Comparison of ENCODE assay signal across 14 mouse cellular contexts in the genomic region with DNA sequence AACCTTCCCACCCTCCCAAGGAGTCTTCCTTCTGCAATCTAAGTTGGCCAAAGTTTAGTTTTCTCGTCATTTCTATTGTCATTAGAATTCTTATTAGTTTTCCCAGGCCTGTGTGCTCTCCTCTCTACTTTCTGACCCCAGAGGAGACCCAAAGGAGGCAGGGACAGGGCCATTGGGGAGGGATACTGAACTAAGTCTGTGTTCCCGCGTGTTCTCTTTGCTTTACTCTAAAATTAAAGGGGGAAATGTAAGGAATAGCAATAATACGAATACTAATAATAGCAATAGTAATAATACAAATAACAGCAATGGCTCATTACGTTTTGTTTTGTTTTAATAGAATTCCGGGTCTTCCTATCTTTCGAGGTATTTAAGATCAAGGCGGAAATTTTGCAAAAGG. TPM values are rescaled to one million over a fixed set of nuclear protein-coding genes. Genes with fewer than 3 reads are reported as not detected.
A peak's percentile ranks its signal among the peaks of the same experiment; 100 is the strongest.
DNase-seq lines count a peak whose midpoint lies in the region; ATAC-seq lines count a peak whose summit lies in the region.
"Had no signal": no experiment of that assay in that cellular context is flagged by ENCODE, and none has a peak within 500 bp of the region (broad histone marks: within the 10 kb centered on the region; RNA-seq: fewer than 3 reads in every experiment).

No protein-coding gene starts in this region.

- H3K4me2 ChIP-seq in heart, embryonic 15.5 days = peak overlapping the region; percentile 73
- H3K4me2 ChIP-seq in lung, embryonic 16.5 days (ENCODE audit: low read depth, low read length) = peak overlapping the region; percentile 61
- peak overlapping the region; percentile 68 for H3K4me2 ChIP-seq in limb, embryonic 12.5 days
- H3K4me2 ChIP-seq in liver, embryonic 15.5 days = 0 out of 2 replicates have a peak overlapping the region, but pooled peaks have one; percentile 49
- H3K4me2 ChIP-seq: forebrain, embryonic 12.5 days; hindbrain, embryonic 12.5 days had no signal

- DNase-seq in heart, postnatal 36 days = no peak
- DNase-seq in lung, postnatal 10 days = no peak
- DNase-seq in thymus, postnatal 10 days (ENCODE audit: low spot score in 2 of 2) = no peak
- DNase-seq: thymus, adult 2 months had no signal

- H3K9ac ChIP-seq in heart, embryonic 15.5 days = peak overlapping the region; percentile 68
- H3K9ac ChIP-seq in lung, embryonic 16.5 days (ENCODE audit: low read length) = peak overlapping the region; percentile 89
- H3K9ac ChIP-seq in limb, embryonic 12.5 days (replicated peaks) = peak overlapping the region; percentile 96
- H3K9ac ChIP-seq in liver, embryonic 15.5 days = no peak overlapping the region
- H3K9ac ChIP-seq: embryonic facial prominence, embryonic 13.5 days; forebrain, embryonic 12.5 days; hindbrain, embryonic 12.5 days had no signal

- H3K27me3 ChIP-seq in heart, embryonic 15.5 days = peaks cover 6% of the 10 kb centered on the region; the same call in 1 of the 2 replicates
- peaks cover 22% of the 10 kb centered on the region for H3K27me3 ChIP-seq in lung, embryonic 16.5 days (ENCODE audit: control insufficient read depth, insufficient read depth, low read depth, low read length)
- peaks cover 95% of the 10 kb centered on the region for H3K27me3 ChIP-seq in limb, embryonic 12.5 days
- H3K27me3 ChIP-seq in liver, embryonic 15.5 days = peaks cover 85% of the 10 kb centered on the region

- no peak for ATAC-seq in heart, embryonic 15.5 days (replicated peaks; ENCODE audit: insufficient number of reproducible peaks, insufficient read depth, low FRiP score, low read depth)
- ATAC-seq in lung, embryonic 16.5 days (ENCODE audit: low read depth) = no peak
- ATAC-seq in limb, embryonic 12.5 days (ENCODE audit: insufficient number of reproducible peaks, insufficient read depth, low FRiP score, low TSS enrichment, low read depth) = no peak
- ATAC-seq in liver, embryonic 15.5 days (ENCODE audit: insufficient read depth) = no peak

- no peaks in the 10 kb centered on the region for H3K9me3 ChIP-seq in heart, embryonic 15.5 days (replicated peaks)
- H3K9me3 ChIP-seq in lung, embryonic 16.5 days (ENCODE audit: control insufficient read depth, low read length) = no peaks in the 10 kb centered on the region
- H3K9me3 ChIP-seq in limb, embryonic 12.5 days = no peaks in the 10 kb centered on the region
- H3K9me3 ChIP-seq in liver, embryonic 15.5 days (replicated peaks) = no peaks in the 10 kb centered on the region
- H3K9me3 ChIP-seq: embryonic facial prominence, embryonic 13.5 days; forebrain, embryonic 12.5 days; hindbrain, embryonic 12.5 days; midbrain, embryonic 10.5 days had no signal

- peak overlapping the region; percentile 60 for H3K4me3 ChIP-seq in heart, embryonic 15.5 days
- H3K4me3 ChIP-seq in lung, embryonic 16.5 days (ENCODE audit: low read length) = peak overlapping the region; percentile 66
- H3K4me3 ChIP-seq in limb, embryonic 12.5 days (replicated peaks) = peak overlapping the region; percentile 59
- no peak overlapping the region for H3K4me3 ChIP-seq in liver, embryonic 15.5 days (replicated peaks)
- H3K4me3 ChIP-seq: forebrain, embryonic 12.5 days; hindbrain, embryonic 12.5 days had no signal

- no peaks in the 10 kb centered on the region for H3K36me3 ChIP-seq in heart, embryonic 15.5 days
- H3K36me3 ChIP-seq in lung, embryonic 16.5 days (ENCODE audit: control insufficient read depth, insufficient read depth, low read length) = no peaks in the 10 kb centered on the region
- no peaks in the 10 kb centered on the region for H3K36me3 ChIP-seq in limb, embryonic 12.5 days
- no peaks in the 10 kb centered on the region for H3K36me3 ChIP-seq in liver, embryonic 15.5 days (replicated peaks)
- H3K36me3 ChIP-seq: embryonic facial prominence, embryonic 13.5 days; forebrain, embryonic 12.5 days; hindbrain, embryonic 12.5 days; midbrain, embryonic 10.5 days had no signal

- WGBS in heart, embryonic 15.5 days = 22% methylated on average over 8 of the region's 8 CpGs
- 7% methylated on average over 8 of the region's 8 CpGs for WGBS in lung, embryonic 16.5 days
- WGBS in limb, embryonic 12.5 days = 4% methylated on average over 8 of the region's 8 CpGs
- WGBS in liver, embryonic 15.5 days (ENCODE audit: insufficient replicate concordance) = 7% methylated on average over 8 of the region's 8 CpGs

- intact Hi-C loops in heart, postnatal 36 days (cut with DNase I) = no loop called here

- peaks cover 27% of the 10 kb centered on the region for H3K4me1 ChIP-seq in heart, embryonic 15.5 days (replicated peaks)
- peaks cover 4% of the 10 kb centered on the region; the same call in 1 of the 2 replicates for H3K4me1 ChIP-seq in lung, embryonic 16.5 days (replicated peaks; ENCODE audit: control insufficient read depth, insufficient read depth, low read length)
- H3K4me1 ChIP-seq in limb, embryonic 12.5 days (replicated peaks) = peaks cover 16% of the 10 kb centered on the region
- H3K4me1 ChIP-seq in liver, embryonic 15.5 days (replicated peaks) = no peaks in the 10 kb centered on the region

- peak overlapping the region; percentile 91 for H3K27ac ChIP-seq in heart, embryonic 15.5 days
- H3K27ac ChIP-seq in lung, embryonic 16.5 days (ENCODE audit: low read length) = peak overlapping the region; percentile 89
- peak overlapping the region; percentile 98 for H3K27ac ChIP-seq in limb, embryonic 12.5 days
- no peak overlapping the region for H3K27ac ChIP-seq in liver, embryonic 15.5 days (replicated peaks)
- H3K27ac ChIP-seq: embryonic facial prominence, embryonic 13.5 days; forebrain, embryonic 12.5 days; hindbrain, embryonic 12.5 days; midbrain, embryonic 10.5 days had no signal

RNA-seq across cellular contexts. Expression of gene Tbx5, which starts 1.9 kb away (rescaled TPM):
- polyA plus RNA-seq in heart, embryonic 15.5 days (2015; fragmentation: Nextera tagmentation; extraction: Ambion mirVana) = 30.1 and 33.8 TPM in 2 replicates
- 10 to 100 TPM; 26.5 to 40.1 TPM for total RNA-seq in heart, postnatal 36 days (2021)
- polyA plus RNA-seq in lung, embryonic 16.5 days (2015; fragmentation: Nextera tagmentation; extraction: Ambion mirVana) = 53.0 and 58.7 TPM in 2 replicates
- polyA plus RNA-seq in limb, embryonic 12.5 days (2016; fragmentation: Nextera tagmentation; extraction: Ambion mirVana) = 35.6 and 51.2 TPM in 2 replicates
- 0.05 TPM in 2 replicates for polyA plus RNA-seq in liver, embryonic 15.5 days (2015; fragmentation: Nextera tagmentation; extraction: Ambion mirVana)
- total RNA-seq: liver, adult 2 months had no signal
- polyA plus RNA-seq: large intestine, adult 2 months; liver, adult 2 months had no signal

Comparison
In these comparisons a context has a peak if more than half of its experiments do, and no peak if none do; other contexts are left out.
1. RNA of gene Tbx5, which starts 1.9 kb away (polyA plus RNA-seq): 53.0 to 58.7 TPM in lung, embryonic 16.5 days, 35.6 to 51.2 TPM in limb, embryonic 12.5 days and 30.1 to 33.8 TPM in heart, embryonic 15.5 days; 0.05 TPM in liver, embryonic 15.5 days; every median in the first group is over 10 times any median in the second.
2. Peak in every context shown above with its lines, with median percentiles within 50 percentile points of each other: H3K4me2 ChIP-seq.